Mouse (Mus musculus) forebrain, embryonic 11.5 days (tissue): ENCODE measurements around the gene Hcn1. TPM values are rescaled to one million over a fixed set of nuclear protein-coding genes. Genes with fewer than 3 reads are reported as not detected.

Source experiments
- ATAC-seq: fragments of 200-750 bp; cut with Nextera tagmentation; replicated peaks from 2 replicates; pipeline ENCODE4 v1.8.0; 2017; ENCODE audit warnings: moderate TSS enrichment; ENCODE audit not compliant: low FRiP score
- DNase-seq: peaks from one replicate; pipeline ENCODE4 v3.0.0-alpha.2; 2017; ENCODE audit warnings: low spot score
- H3K27ac ChIP-seq: fragments of 300-500 bp; sonication (generic); 2 replicates; pipeline ENCODE4 v1.5.1; 2014; ENCODE audit warnings: low read depth, low read length
- H3K27me3 ChIP-seq: fragments of 300-500 bp; sonication (generic); 2 replicates; pipeline ENCODE4 v1.6.1; 2014; ENCODE audit warnings: mild to moderate bottlenecking, low read length, mixed read lengths; ENCODE audit not compliant: control insufficient read depth, insufficient read depth
- H3K36me3 ChIP-seq: fragments of 300-500 bp; sonication (generic); 2 replicates; pipeline ENCODE4 v1.6.1; 2014; ENCODE audit warnings: mild to moderate bottlenecking, low read length, moderate library complexity, mixed read lengths; ENCODE audit not compliant: control insufficient read depth, insufficient read depth
- H3K4me1 ChIP-seq: fragments of 300-500 bp; sonication (generic); replicated peaks from 2 replicates; pipeline ENCODE4 v1.6.1; 2014; ENCODE audit warnings: low read length, mixed read lengths; ENCODE audit not compliant: control insufficient read depth, insufficient read depth
- H3K4me2 ChIP-seq: fragments of 300-500 bp; sonication (generic); 2 replicates; pipeline ENCODE4 v1.6.1; 2014; ENCODE audit warnings: low read depth, mild to moderate bottlenecking, low read length, moderate library complexity, mixed read lengths; ENCODE audit not compliant: severe bottlenecking
- H3K4me3 ChIP-seq: fragments of 300-500 bp; sonication (generic); 2 replicates; pipeline ENCODE4 v1.5.1; 2014; ENCODE audit warnings: low read depth, low read length
- H3K9ac ChIP-seq: fragments of 300-500 bp; sonication (generic); 2 replicates; pipeline ENCODE4 v1.6.1; 2014; ENCODE audit warnings: low read length
- H3K9me3 ChIP-seq: fragments of 300-500 bp; sonication (generic); 2 replicates; pipeline ENCODE4 v1.6.1; 2016; ENCODE audit warnings: low read length, mixed read lengths; ENCODE audit not compliant: control insufficient read depth
- WGBS: fragments of 180-500 bp; shearing (Covaris S2); extraction: QIAGEN DNeasy Blood & Tissue Kit; methylation state at CpG from one replicate; pipeline ENCODE4 v1.1.7; 2014; 5-methylcytosine and 5-hydroxymethylcytosine counted together
- polyA plus RNA-seq: library from polyadenylated mRNA; unstranded; fragments of >200 nt; fragmentation: Nextera tagmentation; extraction: Ambion mirVana; gene quantifications from 2 replicates; pipeline ENCODE4 v1.2.1, GENCODE M21; 2014

Hcn1 gene
- polyA plus RNA-seq, 1 experiment from 2014 or later = 0.07 TPM

- Histone ChIP-seq H3K4me3 (no peak overlapping the region), H3K9ac (no peak overlapping the region), H3K9me3 (no peaks in the 10 kb centered on the region), H3K4me1 (no peaks in the 10 kb centered on the region), H3K36me3 (no peaks in the 10 kb centered on the region), H3K27ac (no peak overlapping the region), H3K4me2 (no peak overlapping the region), H3K27me3 (no peaks in the 10 kb centered on the region)
- DNase-seq (no peak), ATAC-seq (no peak)
- 82% methylated on average over 3 of the region's 3 CpGs for WGBS
Measured at GRCm38 (mm10) chr13:118029579-118029978, 427.5 kb downstream of the Hcn1 start.

DNA sequence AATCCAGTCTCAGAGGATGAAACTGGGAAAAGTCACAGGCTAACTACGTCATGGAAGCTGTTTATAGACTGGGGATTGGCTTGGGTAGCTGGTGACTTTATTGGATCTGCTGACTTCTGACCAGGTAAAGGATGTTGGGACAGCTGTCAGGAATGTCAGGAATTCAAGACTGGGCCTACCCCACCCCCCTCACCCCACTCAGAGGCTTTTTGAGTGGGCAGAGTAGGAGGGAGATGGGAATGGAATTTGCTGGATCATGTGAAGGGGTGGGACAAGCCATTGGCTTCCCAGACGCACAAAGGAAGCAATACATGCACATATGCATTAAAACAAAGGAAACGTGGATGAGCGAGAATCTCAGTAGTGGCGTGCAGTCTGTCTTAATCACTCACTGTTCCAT is 433.5 kb downstream of the Hcn1 start:
- 86% methylated on average over 5 of the region's 5 CpGs for WGBS
- Histone ChIP-seq H3K9me3 (no peaks in the 10 kb centered on the region), H3K4me1 (no peaks in the 10 kb centered on the region), H3K27me3 (no peaks in the 10 kb centered on the region), H3K27ac (no peak overlapping the region), H3K9ac (no peak overlapping the region), H3K4me3 (no peak overlapping the region), H3K36me3 (no peaks in the 10 kb centered on the region), H3K4me2 (no peak overlapping the region)
- no peak for DNase-seq
- ATAC-seq = no peak
